Mouse (Mus musculus) splenic B cell, adult 2 months (primary cell): ENCODE results near the gene Tas1r2.

Experiments
- DNase-seq: peaks from one replicate; pipeline ENCODE4 v3.0.0-alpha.2; 2011; ENCODE audit warnings: low read depth, low spot score
- H3K27me3 ChIP-seq: 2 replicates; pipeline ENCODE4 v1.6.1; 2012; ENCODE audit warnings: mild to moderate bottlenecking, low read length, moderate library complexity, mixed read lengths; ENCODE audit not compliant: control insufficient read depth, poor library complexity, insufficient read depth, severe bottlenecking
- H3K36me3 ChIP-seq: 2 replicates; pipeline ENCODE4 v1.6.1; 2012; ENCODE audit warnings: mild to moderate bottlenecking, low read length, moderate library complexity, mixed read lengths; ENCODE audit not compliant: control insufficient read depth, poor library complexity, insufficient read depth, severe bottlenecking

The Tas1r2 gene

DNA sequence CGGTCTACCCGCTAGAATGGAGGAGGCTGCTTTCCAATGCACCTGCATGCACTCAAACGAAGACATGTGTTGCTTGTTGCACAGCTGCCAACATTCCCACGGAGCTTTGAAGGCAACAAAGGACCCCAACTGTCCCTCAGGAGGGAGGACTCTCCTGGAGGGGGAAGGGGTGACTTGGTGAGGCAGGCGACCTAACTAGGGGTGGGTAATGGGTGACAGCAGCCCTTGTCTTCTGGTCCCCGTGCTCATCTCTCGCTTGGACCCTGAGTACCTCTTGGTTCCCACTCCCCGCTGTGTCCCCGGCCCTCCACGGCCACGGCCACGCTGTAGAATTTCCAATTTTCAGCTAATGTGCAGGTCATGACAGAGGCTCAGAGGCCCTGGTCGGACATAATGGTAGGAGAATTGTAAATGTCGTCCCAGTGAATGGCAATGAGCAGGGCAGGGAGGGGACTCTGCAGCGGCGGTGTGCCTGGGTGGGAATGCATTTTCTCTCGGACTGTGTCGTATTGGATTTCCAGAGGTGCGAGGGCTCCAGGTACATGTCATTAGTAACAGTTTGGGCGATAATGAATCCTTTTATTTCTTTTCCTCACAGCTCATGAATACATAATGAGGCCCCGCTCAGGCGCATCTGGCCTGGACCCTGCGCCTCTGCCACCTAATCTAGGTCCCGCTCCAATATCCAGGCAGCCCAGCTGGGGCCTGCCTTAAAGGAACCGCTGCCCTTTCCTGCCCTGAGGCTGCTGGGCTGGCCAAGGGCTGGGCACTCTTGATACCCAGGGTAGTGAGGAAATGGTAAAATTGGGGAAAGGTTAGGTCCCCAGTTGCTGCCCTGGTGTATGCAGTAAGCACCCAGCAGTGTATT lies 57.4 kb downstream of the Tas1r2 start:
- no peaks in the 10 kb centered on the region for H3K36me3 ChIP-seq
- H3K27me3 ChIP-seq = no peaks in the 10 kb centered on the region
- DNase-seq = no peak

DNA sequence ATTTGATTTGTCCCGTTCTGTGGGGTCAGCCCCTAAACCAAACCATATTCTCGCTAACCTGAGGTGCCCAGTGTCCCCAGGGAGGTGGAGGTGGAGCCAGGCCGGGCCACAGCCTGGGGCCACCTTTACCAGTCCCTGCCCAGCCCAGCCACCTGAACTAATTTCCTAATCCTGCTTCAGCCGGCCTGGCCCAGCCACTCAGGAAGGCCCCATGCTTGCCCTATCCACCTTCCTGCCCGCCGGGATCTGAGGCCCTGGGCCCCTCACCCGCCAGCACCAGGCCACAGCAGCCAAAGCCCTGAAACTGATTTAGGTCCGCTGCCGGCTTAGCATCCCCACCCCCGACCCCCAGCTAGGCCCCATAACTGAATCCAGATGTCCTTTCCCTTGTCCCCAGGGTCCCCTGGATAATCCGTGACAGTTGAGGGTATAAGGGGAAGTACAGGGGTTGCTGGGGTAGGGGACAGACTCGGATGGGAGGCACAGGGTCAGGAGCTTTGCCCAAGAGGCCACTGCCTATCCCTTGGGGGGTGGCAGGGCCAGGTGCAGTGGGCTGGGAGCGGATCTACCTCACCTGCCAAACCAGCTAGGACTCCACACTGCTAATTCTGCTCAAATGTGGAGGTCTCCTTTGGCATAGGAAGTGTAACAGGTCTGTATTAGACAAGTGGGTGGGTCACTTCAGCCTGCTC lies 62.0 kb downstream of the Tas1r2 start:
- Histone ChIP-seq H3K27me3 (no peaks in the 10 kb centered on the region), H3K36me3 (no peaks in the 10 kb centered on the region)
- DNase-seq = no peak

DNA sequence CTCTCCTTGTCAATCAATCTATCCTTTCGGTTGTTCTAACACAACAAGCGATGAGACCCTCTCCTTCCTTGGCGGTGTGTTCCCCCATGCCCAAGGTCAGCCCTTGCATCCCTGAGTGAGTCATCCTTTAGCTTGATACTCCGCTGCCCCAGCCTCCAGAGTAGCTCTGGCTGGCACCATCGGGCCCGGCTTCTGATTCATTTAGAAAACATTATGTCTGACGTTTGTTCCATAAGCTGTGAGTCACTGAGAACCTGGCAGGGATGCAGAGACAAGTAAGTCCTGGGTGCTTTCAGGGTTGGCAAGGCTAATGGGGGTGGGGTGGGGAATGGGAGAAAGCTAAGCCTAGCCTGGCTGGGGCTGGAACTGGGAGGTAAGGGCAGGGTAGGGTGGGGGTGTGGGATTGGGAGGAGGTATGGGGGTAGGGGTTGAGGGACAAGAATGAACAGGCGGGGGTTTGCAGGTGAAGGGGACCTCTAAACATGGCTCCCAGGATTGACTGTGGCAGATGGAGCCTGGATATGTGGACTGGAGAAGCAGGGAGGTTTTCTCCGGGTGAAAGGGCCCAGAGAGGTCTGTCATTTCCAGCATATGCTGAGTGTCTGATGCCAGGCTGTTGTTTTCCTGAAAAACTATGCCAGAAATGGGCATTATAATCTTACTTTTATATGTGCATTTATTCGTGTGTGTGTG lies 63.3 kb downstream of the Tas1r2 start:
- Histone ChIP-seq H3K27me3 (no peaks in the 10 kb centered on the region), H3K36me3 (no peaks in the 10 kb centered on the region)
- DNase-seq = no peak

DNA sequence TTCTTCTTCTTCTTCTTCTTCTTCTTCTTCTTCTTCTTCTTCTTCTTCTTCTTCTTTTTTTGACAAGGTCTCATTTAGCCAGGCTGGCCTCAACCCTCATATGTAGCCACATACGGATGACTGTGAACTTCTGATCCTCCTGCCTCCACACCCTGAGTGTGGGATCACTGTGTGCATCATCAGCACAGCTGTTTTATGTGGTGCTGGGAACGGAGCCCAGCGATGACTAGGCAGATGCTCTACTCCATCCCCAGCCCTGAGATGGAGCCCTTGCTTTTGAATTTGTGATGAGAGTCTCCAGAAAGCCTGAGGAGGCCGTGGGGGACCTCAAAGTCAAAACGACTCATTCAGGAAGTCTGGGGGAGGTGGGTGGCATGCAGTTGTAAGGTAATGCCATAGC lies 65.6 kb downstream of the Tas1r2 start:
- no peak for DNase-seq
- H3K36me3 ChIP-seq = no peaks in the 10 kb centered on the region
- no peaks in the 10 kb centered on the region for H3K27me3 ChIP-seq
